ENCODE assay signal across 23 mouse cellular contexts in the genomic region with DNA sequence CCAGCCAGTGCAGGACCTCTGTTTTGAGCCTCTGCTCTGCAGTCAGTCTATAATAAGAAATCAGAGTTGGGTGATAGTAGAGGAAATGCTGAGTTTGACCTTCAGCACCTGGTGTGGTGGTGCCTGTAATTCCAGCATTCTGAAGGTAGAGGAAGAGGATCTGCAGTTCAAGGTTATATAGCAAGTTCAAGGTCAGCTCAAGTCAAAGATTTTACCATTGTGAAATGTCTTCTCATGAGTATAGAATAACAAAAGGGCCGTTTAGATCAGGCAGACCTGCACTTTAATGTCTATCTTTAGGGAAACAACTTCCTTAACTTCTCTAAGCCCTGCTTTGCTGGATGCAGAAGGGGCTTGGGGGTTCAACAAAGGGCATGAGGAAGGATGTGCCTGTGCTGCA. TPM values are rescaled to one million over a fixed set of nuclear protein-coding genes. Genes with fewer than 3 reads are reported as not detected.
DNase-seq lines count a peak whose midpoint lies in the region; ATAC-seq and TF ChIP-seq lines count a peak whose summit lies in the region.
"Had no signal": no experiment of that assay in that cellular context is flagged by ENCODE, and none has a peak within 500 bp of the region (broad histone marks: within the 10 kb centered on the region; RNA-seq: fewer than 3 reads in every experiment).

No protein-coding gene starts in this region.

- H3K4me3 ChIP-seq in kidney, adult 2 months (ENCODE audit: insufficient read depth, low read depth, low read length) = no peak overlapping the region
- no peak overlapping the region for H3K4me3 ChIP-seq in kidney, embryonic 16.5 days (ENCODE audit: low read length)
- H3K4me3 ChIP-seq: embryonic facial prominence, embryonic 10.5 days; embryonic facial prominence, embryonic 12.5 days; forebrain, embryonic 13.5 days; forebrain, embryonic 15.5 days had no signal

- H3K9ac ChIP-seq in kidney, embryonic 16.5 days (replicated peaks; ENCODE audit: low read length) = no peak overlapping the region
- H3K9ac ChIP-seq: embryonic facial prominence, embryonic 12.5 days; forebrain, embryonic 13.5 days; forebrain, embryonic 15.5 days; forebrain, postnatal 0 days had no signal

- no peak for ATAC-seq in kidney, embryonic 16.5 days (ENCODE audit: low FRiP score, low TSS enrichment)
- ATAC-seq: activated CD4-positive, CD25-positive, alpha-beta regulatory T cell, adult 4 months; forebrain, embryonic 13.5 days; forebrain, embryonic 15.5 days; forebrain, postnatal 0 days; Patski had no signal

- peaks cover 34% of the 10 kb centered on the region for H3K4me1 ChIP-seq in kidney, adult 2 months (ENCODE audit: control insufficient read depth, insufficient read depth, low read length)
- H3K4me1 ChIP-seq in kidney, embryonic 16.5 days (ENCODE audit: insufficient read depth, low read length) = peaks cover 12% of the 10 kb centered on the region
- H3K4me1 ChIP-seq: forebrain, embryonic 13.5 days; forebrain, embryonic 15.5 days had no signal

- peak overlapping the region; percentile 15; the same call in 1 of the 2 replicates for H3K27ac ChIP-seq in kidney, adult 2 months (ENCODE audit: insufficient read depth, low read depth, low read length)
- H3K27ac ChIP-seq in kidney, embryonic 16.5 days (ENCODE audit: low read length) = 0 out of 2 replicates have a peak overlapping the region, but pooled peaks have one; percentile 15
- H3K27ac ChIP-seq: embryonic facial prominence, embryonic 10.5 days; embryonic facial prominence, embryonic 12.5 days; forebrain, embryonic 13.5 days; forebrain, embryonic 15.5 days had no signal

- no peak for TF ChIP-seq CTCF in kidney, adult 2 months (conservative IDR thresholded peaks at IDR 0.05; ENCODE audit: insufficient read depth, insufficient read length, low read depth, low read length)

- peaks cover 10% of the 10 kb centered on the region; the same call in 1 of the 2 replicates for H3K36me3 ChIP-seq in kidney, adult 2 months (ENCODE audit: control insufficient read depth, insufficient read depth, low read length)
- peaks cover 5% of the 10 kb centered on the region; the same call in 1 of the 2 replicates for H3K36me3 ChIP-seq in kidney, embryonic 16.5 days (ENCODE audit: insufficient read depth, low read length)
- H3K36me3 ChIP-seq: embryonic facial prominence, embryonic 10.5 days; embryonic facial prominence, embryonic 12.5 days; forebrain, embryonic 15.5 days; G1E had no signal

- H3K9me3 ChIP-seq in kidney, embryonic 16.5 days (ENCODE audit: low read length) = no peaks in the 10 kb centered on the region
- H3K9me3 ChIP-seq: embryonic facial prominence, embryonic 10.5 days; embryonic facial prominence, embryonic 12.5 days; forebrain, embryonic 13.5 days; forebrain, embryonic 15.5 days; G1E had no signal

- H3K27me3 ChIP-seq in kidney, adult 2 months (replicated peaks; ENCODE audit: control insufficient read depth, insufficient read depth, low read length) = no peaks in the 10 kb centered on the region
- H3K27me3 ChIP-seq in kidney, embryonic 16.5 days (ENCODE audit: insufficient read depth, low read length) = no peaks in the 10 kb centered on the region
- H3K27me3 ChIP-seq: embryonic facial prominence, embryonic 12.5 days; forebrain, embryonic 13.5 days; forebrain, embryonic 15.5 days; Patski had no signal

- no peak for TF ChIP-seq POLR2A in kidney, adult 2 months (IDR thresholded peaks at IDR 0.05; ENCODE audit: low read depth, low read length)

- WGBS in kidney, adult 2 months = 22% methylated on average over 1 of the region's 1 CpGs
- 31% methylated on average over 1 of the region's 1 CpGs for WGBS in kidney, embryonic 16.5 days

- no peak for DNase-seq in kidney, adult 2 months
- no peak for DNase-seq in kidney, adult 11 months
- no peak for DNase-seq in kidney, adult 8-10 months
- peak; percentile 79 for DNase-seq in R1 (ENCODE audit: low read depth, low spot score)
- no peak for DNase-seq in natural killer cell, adult 2 months (ENCODE audit: low spot score in 2 of 2)
- no peak for DNase-seq in layer of hippocampus, postnatal 14 days (ENCODE audit: low spot score in 2 of 2)
- DNase-seq: adrenal gland, adult 8-10 months; adrenal gland, postnatal 14 days; adrenal gland, postnatal 36 days; cerebellum, adult 11-12 months; cerebellum, adult 2 months; cerebellum, adult 9-10 months; cerebellum, postnatal 10 days; cerebellum, postnatal 25 days; forebrain, postnatal 0 days had no signal

- no peak overlapping the region for H3K4me2 ChIP-seq in kidney, embryonic 16.5 days (replicated peaks; ENCODE audit: low read depth, low read length)
- H3K4me2 ChIP-seq: embryonic facial prominence, embryonic 12.5 days; forebrain, embryonic 13.5 days; forebrain, embryonic 15.5 days had no signal

RNA-seq across cellular contexts. Expression of gene Tfcp2l1, which starts 35.3 kb away (rescaled TPM):
- polyA plus RNA-seq in kidney, adult 2 months (2012; rRNA removed) = 70.5 and 77.3 TPM in 2 replicates
- 32.2 and 34.8 TPM in 2 replicates for polyA plus RNA-seq in kidney, embryonic 16.5 days (2015; fragmentation: Nextera tagmentation; extraction: Ambion mirVana)
- total RNA-seq in layer of hippocampus, postnatal 14 days (2021) = 1 to 10 TPM; 1.7 to 2.3 TPM
- polyA plus RNA-seq: G1E had no signal
